Mouse (Mus musculus) ovary, postnatal 36 days (tissue): ENCODE measurements around the gene Krt83.

Experiments used
- DNase-seq: peaks from one replicate; pipeline ENCODE4 v3.0.0; 2022; ENCODE audit warnings: low spot score, mixed read lengths

Gene Krt83

GRCm38 (mm10) chr15:101479007-101479665, 12.2 kb downstream of the Krt83 start:
- DNase-seq = peak; percentile 60

DNA sequence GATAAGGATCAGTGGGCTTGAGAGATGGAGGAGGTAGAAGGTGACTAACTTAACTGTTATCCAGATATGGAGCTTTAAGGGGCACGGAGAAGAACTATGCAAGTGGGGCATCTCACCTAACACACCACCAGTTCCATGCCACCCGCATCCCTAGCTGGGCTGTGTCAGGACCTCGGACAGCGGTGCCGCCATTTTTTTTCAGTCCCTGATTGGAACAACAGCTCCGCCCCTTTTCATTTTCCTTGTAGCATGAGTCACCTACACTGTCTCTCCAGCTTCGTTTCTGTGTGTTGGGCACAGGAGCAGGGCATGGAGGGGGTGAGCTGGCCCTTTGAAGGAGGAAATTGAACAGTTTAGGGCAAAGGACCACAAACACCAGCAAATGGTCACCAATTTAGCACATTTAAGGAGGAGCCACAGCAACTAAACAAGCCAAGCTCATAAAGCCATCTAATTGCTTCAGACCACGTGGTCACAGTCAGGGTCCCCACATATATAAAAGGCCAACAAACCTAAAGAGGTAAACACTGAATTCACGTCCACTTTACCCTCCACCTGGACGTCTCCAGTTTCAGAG, 18.3 kb downstream of the Krt83 start, which contains the start of gene Krt86:
Gene Krt86, plus strand, starts transcription at position 527 of the 577 bp plus-strand sequence.
- peak; percentile 45 for DNase-seq

DNA sequence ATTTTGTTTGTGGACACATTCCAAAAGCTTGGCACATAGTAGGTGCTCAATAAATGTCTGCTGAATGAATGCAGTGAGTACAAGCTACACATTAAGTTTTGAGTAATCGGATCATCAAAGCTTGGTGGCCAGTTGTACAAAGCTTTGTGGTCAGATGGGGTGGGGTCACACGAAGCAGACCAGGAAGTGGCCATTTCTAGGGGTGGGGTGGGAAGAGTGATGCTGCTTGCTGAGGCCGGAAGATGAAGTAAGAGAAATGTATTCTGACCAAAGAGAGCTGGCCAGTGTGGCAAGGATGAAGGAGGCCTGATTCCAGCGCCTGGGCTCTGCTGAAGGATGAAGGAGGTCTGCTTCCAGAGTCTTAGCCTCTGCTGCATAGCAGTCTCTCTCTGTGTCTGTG, 22.2 kb downstream of the Krt83 start:
- DNase-seq = no peak

DNA sequence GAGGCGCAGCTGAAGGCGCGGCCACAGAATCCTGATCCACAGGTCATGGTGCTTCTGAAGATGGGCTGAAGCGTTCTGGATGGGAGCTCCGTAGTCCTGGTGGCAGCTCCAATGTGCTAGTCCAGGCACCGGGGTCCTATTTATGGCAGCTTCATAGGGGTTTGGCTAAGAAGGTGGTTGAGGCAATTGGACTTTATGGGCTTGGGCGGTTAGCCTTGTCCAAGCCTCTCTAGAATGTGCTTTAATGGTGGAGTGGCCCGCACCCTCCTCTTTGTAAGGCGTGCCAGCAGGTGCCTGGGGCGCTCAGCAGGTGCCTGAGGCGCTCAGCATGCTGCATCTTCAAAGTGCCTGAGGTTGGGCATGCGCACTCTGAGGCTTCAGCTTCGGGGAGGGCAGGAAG, 27.7 kb downstream of the Krt83 start, which contains the start of gene Krt81:
Gene Krt81, minus strand, starts transcription at position 101 of the 400 bp plus-strand sequence.
- no peak for DNase-seq

- no peak for DNase-seq
Observed at GRCm38 (mm10) chr15:101459283-101459682, 32.0 kb downstream of the Krt83 start.

GRCm38 (mm10) chr15:101458361-101458930, 32.9 kb downstream of the Krt83 start:
- no peak for DNase-seq

DNA sequence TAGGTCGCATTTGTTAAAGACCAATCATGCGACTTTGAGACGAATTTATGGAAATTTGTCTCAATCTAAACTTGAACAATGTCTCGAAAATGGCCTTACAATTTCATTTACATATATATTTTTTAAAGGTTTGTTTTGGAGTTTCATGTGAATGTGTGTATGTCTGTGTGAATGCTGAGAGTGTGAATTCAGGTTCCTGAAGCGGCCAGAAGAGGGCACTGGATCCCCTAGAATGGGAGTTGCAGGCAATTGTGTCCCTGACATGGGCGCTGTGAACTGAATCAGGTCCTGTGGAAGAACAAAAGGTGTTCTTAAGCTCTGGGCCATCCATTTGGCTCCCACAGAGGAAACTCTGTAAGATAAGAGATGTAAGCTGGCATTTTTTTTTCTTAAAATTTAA, 35.4 kb downstream of the Krt83 start:
- DNase-seq = no peak

- no peak for DNase-seq
Observed at GRCm38 (mm10) chr15:101455292-101455691, 36.0 kb downstream of the Krt83 start.

DNA sequence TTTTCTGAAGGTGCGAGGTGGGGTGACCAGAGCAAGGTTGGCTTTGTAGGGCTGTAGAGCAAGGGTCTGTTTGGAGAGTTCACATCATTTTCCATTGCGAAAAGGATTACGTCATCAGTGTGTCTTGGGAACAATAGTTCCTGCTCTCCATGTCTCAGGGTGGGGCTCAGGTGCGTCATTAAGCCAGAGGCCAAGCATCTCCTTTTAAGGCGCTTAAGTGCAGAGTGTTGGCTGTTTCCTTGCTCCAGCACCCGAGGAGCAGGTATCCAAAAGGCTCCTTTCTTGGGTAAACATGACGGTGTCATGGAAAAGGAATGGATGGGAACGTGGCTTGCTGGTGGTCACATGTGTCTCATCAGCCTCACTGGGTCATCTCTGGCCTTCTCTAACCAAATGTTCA, 36.5 kb downstream of the Krt83 start:
- DNase-seq = no peak

- DNase-seq = peak; percentile 78
Observed at GRCm38 (mm10) chr15:101453093-101453736, 38.1 kb downstream of the Krt83 start.

DNA sequence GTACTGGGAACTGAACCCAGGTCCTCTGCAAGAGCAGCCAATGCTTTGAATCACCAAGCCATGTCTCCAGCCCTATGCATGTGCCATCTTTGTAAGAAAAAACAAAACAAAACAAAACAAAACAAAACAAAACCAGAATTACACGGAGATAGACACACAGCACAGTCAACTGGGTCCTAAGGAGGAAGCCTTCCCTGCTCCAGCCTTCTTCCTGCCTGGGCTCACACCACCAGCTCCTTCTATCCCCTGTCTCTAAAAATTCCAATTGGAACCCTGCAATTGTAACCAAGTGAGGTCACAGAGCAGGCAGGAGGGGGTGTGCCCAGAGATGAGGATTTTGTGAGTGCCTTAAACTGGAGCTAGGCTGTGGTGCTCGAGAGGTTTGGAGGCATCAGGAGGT, 43.9 kb downstream of the Krt83 start, which contains the start of gene Krt88:
Gene Krt88, plus strand, starts transcription at position 301 of the 400 bp plus-strand sequence.
- DNase-seq = no peak

- peak; percentile 43 for DNase-seq
Observed at GRCm38 (mm10) chr15:101446572-101446971, 44.7 kb downstream of the Krt83 start.

DNA sequence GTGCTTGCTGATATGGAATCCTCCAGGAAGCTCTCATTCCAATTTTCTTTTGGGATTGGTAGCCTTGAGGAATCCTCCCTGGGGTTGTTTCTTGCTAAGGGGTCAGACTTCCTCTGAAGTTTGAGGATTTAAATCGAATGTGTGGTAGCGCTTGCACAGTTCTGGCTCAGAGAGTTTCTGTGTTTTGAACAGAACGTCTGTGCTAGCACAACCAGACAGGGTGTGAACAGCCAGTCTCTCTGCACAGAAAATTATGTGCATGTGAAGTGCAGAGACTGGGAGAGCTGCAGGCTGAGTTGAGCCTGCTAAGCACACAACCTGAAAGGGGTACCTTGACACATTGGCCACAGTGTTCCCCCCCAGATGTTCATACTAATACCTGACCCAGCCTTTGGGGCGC, 50.5 kb downstream of the Krt83 start:
- DNase-seq = no peak

DNA sequence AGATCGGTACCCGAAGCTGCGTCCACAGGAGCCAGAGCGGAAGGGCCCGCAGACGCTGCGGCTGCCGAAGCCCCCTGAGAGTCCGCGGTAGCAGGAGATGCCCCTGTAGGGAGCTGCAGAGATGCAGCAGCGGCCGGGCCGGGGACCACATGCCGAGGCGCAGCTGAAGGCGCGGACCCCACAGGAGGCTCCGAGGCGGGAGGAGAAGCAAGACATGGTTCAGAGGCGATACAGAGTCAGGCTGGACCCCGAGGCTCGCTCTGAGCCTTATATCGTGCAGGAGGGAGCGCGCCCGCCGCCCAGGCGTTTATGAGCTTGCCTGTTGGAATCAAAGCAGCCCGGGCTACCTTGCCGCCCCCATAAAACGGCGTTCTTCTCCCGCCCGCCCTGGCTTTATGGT, 52.8 kb downstream of the Krt83 start, which contains the start of gene Krt87:
Gene Krt87, minus strand, starts transcription at position 250 of the 400 bp plus-strand sequence.
- no peak for DNase-seq

DNA sequence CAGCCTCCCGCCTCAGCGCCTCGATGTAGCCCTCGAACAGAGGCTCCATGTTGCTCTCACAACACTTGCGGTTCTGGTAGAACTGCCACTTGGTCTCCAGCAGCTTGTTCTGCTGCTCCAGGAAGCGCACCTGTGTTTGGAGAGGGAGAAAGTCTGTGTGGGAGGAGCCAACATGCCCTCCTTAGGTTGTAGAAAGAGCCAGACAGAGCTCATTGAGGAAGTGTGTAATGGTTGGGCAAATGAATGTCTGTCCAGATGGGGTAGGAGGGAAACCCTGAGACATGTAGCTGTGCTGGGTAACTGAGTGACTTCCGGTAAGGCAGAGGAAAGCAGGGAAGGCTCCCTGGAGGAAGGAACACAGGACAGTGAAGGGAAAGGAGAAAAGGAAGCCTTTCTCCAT, 54.7 kb downstream of the Krt83 start:
- no peak for DNase-seq
